Mouse (Mus musculus): ENCODE measurements around the gene Prkar1a.

DNA sequence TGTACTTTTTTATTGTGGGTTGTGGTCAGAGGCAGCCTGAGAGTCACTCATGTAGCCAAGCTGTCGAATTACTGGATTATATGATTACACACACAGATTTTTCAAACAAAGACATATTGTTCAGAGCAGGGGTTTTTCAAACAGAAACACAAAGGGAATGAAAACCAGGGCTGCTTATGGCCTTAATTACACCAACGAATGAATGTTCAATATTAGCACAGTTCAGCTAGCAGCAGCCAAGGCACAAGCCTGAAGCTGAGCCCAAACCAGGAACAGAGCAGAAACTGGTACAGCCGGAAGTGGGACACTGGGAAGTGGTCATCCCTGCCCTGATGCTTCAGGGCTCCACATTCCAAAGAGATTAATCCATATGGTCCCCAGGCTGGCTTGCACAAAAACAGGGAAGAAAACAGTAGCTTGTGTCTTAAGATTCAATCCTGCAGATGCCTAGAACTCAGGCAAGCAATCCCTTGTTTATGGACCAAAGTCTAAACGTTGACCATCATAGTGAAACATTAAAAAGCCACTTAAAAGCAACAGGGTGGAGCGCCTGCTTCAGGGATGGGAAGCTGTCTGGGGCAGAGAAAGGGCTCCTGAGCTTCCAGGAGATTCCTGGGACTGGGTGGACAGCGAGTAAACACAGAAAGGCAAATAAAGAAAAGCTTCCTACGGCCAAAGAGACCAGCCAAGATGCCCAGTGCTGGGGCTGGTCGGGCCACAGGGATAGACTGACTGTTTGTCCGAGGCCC is 39.0 kb upstream of the Prkar1a start:
- TF ChIP-seq CTCF (IDR thresholded peaks at IDR 0.05; ENCODE audit: borderline replicate concordance, insufficient read depth, low read depth, low read length) (no peak), POLR2A (IDR thresholded peaks at IDR 0.05; ENCODE audit: borderline replicate concordance, insufficient read depth, low read length) (no peak)

Data from cerebellum, adult 2 months (tissue).